45 mouse cellular contexts compared by ENCODE assay signal in genomic region chr11:46371250-46371649, GRCm38 (mm10). TPM values are rescaled to one million over a fixed set of nuclear protein-coding genes. Genes with fewer than 3 reads are reported as not detected.
"Had no signal": no experiment of that assay in that cellular context is flagged by ENCODE, and none has a peak within 500 bp of the region (broad histone marks: within the 10 kb centered on the region; RNA-seq: fewer than 3 reads in every experiment).

No protein-coding gene starts in this region.

- H3K4me1 ChIP-seq: limb, embryonic 10.5 days; limb, embryonic 15.5 days; liver, embryonic 12.5 days; liver, embryonic 13.5 days; liver, embryonic 15.5 days; lung, embryonic 15.5 days; midbrain, embryonic 12.5 days; midbrain, embryonic 13.5 days; midbrain, embryonic 15.5 days; neural tube, embryonic 12.5 days had no signal

- H3K9me3 ChIP-seq: limb, embryonic 10.5 days; limb, embryonic 12.5 days; limb, embryonic 13.5 days; limb, embryonic 15.5 days; liver, embryonic 12.5 days; liver, embryonic 13.5 days; liver, embryonic 15.5 days; lung, embryonic 15.5 days; megakaryocyte, embryonic 14.5 days; midbrain, embryonic 10.5 days; midbrain, embryonic 12.5 days; midbrain, embryonic 13.5 days; midbrain, embryonic 15.5 days; neural tube, embryonic 12.5 days had no signal

- H3K4me2 ChIP-seq: limb, embryonic 12.5 days; limb, embryonic 13.5 days; limb, embryonic 15.5 days; liver, embryonic 11.5 days; liver, embryonic 12.5 days; liver, embryonic 13.5 days; liver, embryonic 15.5 days; lung, embryonic 14.5 days; lung, embryonic 15.5 days; midbrain, embryonic 11.5 days; midbrain, embryonic 12.5 days; midbrain, embryonic 13.5 days; midbrain, embryonic 15.5 days; neural tube, embryonic 12.5 days had no signal

- H3K36me3 ChIP-seq: limb, embryonic 10.5 days; limb, embryonic 12.5 days; limb, embryonic 13.5 days; limb, embryonic 15.5 days; liver, embryonic 12.5 days; liver, embryonic 13.5 days; liver, embryonic 15.5 days; lung, embryonic 15.5 days; midbrain, embryonic 10.5 days; midbrain, embryonic 12.5 days; midbrain, embryonic 13.5 days; midbrain, embryonic 15.5 days; neural tube, embryonic 12.5 days had no signal

- H3K9ac ChIP-seq: limb, embryonic 12.5 days; limb, embryonic 13.5 days; limb, embryonic 15.5 days; liver, embryonic 12.5 days; liver, embryonic 13.5 days; liver, embryonic 14.5 days; liver, embryonic 15.5 days; liver, postnatal 0 days; lung, embryonic 14.5 days; lung, embryonic 15.5 days; midbrain, embryonic 12.5 days; midbrain, embryonic 13.5 days; midbrain, embryonic 15.5 days; neural tube, embryonic 12.5 days had no signal

- H3K27ac ChIP-seq: limb, embryonic 10.5 days; limb, embryonic 13.5 days; limb, embryonic 15.5 days; liver, embryonic 12.5 days; liver, embryonic 13.5 days; liver, embryonic 14.5 days; liver, embryonic 15.5 days; lung, embryonic 15.5 days; macrophage; midbrain, embryonic 10.5 days; midbrain, embryonic 12.5 days; midbrain, embryonic 13.5 days; midbrain, embryonic 15.5 days; neural tube, embryonic 12.5 days had no signal

- H3K4me3 ChIP-seq: limb, embryonic 10.5 days; limb, embryonic 12.5 days; limb, embryonic 13.5 days; limb, embryonic 15.5 days; liver, embryonic 12.5 days; liver, embryonic 13.5 days; liver, embryonic 15.5 days; lung, embryonic 15.5 days; megakaryocyte, embryonic 14.5 days; midbrain, embryonic 10.5 days; midbrain, embryonic 12.5 days; midbrain, embryonic 13.5 days; midbrain, embryonic 15.5 days; myocyte; neural tube, embryonic 12.5 days had no signal

- DNase-seq: left cerebral cortex, postnatal 4 days; liver; liver, embryonic 13.5 days; liver, postnatal 0 days; lung, adult 18-20 months; lung, adult 2 months; lung, embryonic 14.5 days; lung, postnatal 10 days; lung, postnatal 14 days; lung, postnatal 36 days; lung, postnatal 4 days; midbrain, embryonic 14.5 days had no signal

- H3K27me3 ChIP-seq: limb, embryonic 12.5 days; limb, embryonic 13.5 days; limb, embryonic 15.5 days; liver, embryonic 13.5 days; liver, embryonic 15.5 days; lung, embryonic 15.5 days; megakaryocyte, embryonic 14.5 days; midbrain, embryonic 12.5 days; midbrain, embryonic 13.5 days; midbrain, embryonic 15.5 days; neural tube, embryonic 12.5 days had no signal

RNA-seq across cellular contexts. Expression of gene Itk, which starts 18.1 kb away (rescaled TPM):
- polyA plus RNA-seq: limb, embryonic 10.5 days; limb, embryonic 11.5 days; limb, embryonic 12.5 days; liver, embryonic 12.5 days; midbrain, embryonic 11.5 days; midbrain, embryonic 13.5 days; midbrain, embryonic 14.5 days; midbrain, embryonic 15.5 days; midbrain, embryonic 16.5 days; neural tube, embryonic 11.5 days; neural tube, embryonic 12.5 days had no signal

RNA-seq across cellular contexts. Expression of gene Fam71b, which starts 25.1 kb away (rescaled TPM):
- total RNA-seq: left cerebral cortex, postnatal 10 days; left cerebral cortex, postnatal 14 days; left cerebral cortex, postnatal 25 days; left cerebral cortex, postnatal 36 days; left cerebral cortex, postnatal 4 days; liver, adult 2 months; megakaryocyte progenitor cell, adult 5-6 weeks; megakaryocyte-erythroid progenitor cell, adult 5-6 weeks; midbrain, postnatal 0 days; monocyte, adult 5-6 weeks had no signal
- polyA plus RNA-seq: limb, embryonic 10.5 days; limb, embryonic 11.5 days; limb, embryonic 12.5 days; limb, embryonic 13.5 days; limb, embryonic 14.5 days; limb, embryonic 15.5 days; liver, adult 2 months; liver, embryonic 11.5 days; liver, embryonic 12.5 days; liver, embryonic 13.5 days; liver, embryonic 15.5 days; liver, postnatal 0 days; lung, embryonic 14.5 days; lung, embryonic 16.5 days; lung, postnatal 0 days; macrophage; midbrain, embryonic 10.5 days; midbrain, embryonic 11.5 days; midbrain, embryonic 12.5 days; midbrain, embryonic 13.5 days; midbrain, embryonic 14.5 days; midbrain, embryonic 15.5 days; midbrain, embryonic 16.5 days; midbrain, postnatal 0 days; neural tube, embryonic 11.5 days; neural tube, embryonic 12.5 days had no signal
